Mouse (Mus musculus): Measurements from ENCODE around the gene Sash1. TPM values are rescaled to one million over a fixed set of nuclear protein-coding genes. Genes with fewer than 3 reads are reported as not detected.
"Not testable (repeated sequence)": the region's sequence is repeated elsewhere in the genome, so short reads cannot be mapped to it uniquely, and the experiment has no call there.

The Sash1 gene
- total RNA-seq, 2 experiments from 2014 or later: 53.8 to 63.6 TPM

DNA sequence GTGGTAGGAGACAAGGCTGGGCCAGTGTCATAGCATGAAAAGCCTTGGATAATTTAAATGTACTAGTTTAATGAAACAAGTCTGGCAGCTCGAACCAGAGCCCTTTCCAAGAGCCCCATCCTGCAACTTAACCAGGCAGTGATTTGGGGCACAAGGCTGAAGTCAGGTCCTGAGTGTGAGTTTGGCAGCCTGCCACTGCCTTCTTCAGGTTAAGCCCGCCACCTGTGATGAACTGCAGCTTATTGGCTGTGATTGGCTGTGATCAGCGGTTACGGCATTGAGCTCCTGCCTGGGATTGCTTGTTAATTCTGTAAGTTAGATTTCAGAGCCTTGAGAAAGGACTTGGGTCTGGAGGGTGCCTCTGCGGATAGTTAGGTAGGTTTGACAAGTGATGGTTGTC is 168.7 kb downstream of the Sash1 start:
- intact Hi-C loops (cut with DNase I): loop anchor here (2.0 to 5.0 kb wide), 2 partner anchors 394 to 475 kb away; no protein-coding TSS in a partner anchor
- DNase-seq: no peak

DNA sequence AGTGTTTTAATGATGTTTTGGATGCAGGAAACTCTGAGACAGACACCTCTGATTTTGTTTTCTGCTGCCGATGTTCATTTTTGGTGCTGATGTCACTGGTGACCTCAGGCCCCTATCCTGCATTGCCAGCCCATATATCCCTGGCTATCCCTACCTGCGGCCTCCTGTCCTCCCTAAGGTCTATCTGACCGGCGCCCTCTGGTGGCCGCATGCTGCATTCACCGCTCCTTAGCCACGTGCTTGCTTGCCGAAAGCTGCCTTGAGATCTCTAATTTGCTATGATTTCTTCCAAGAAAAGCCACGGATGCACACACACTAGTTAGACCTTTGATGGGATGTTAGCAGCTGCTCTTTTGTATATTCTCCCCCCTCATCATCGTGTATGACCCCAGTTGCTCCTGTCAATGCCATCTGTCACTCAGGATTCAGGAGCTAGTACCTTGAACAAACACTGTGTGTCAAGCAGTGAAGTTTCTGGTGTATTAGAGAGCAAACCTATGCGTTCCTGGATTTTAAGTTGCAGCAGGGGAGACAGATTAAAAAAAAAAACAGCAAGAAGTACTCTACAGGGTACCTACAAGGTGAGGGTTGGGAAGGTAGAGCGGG is 170.1 kb downstream of the Sash1 start:
- DNase-seq: peak; percentile 77 to 85
- intact Hi-C loops (cut with DNase I): loop anchor here (2.0 to 5.0 kb wide), 3 partner anchors 33 to 473 kb away; no protein-coding TSS in a partner anchor

DNA sequence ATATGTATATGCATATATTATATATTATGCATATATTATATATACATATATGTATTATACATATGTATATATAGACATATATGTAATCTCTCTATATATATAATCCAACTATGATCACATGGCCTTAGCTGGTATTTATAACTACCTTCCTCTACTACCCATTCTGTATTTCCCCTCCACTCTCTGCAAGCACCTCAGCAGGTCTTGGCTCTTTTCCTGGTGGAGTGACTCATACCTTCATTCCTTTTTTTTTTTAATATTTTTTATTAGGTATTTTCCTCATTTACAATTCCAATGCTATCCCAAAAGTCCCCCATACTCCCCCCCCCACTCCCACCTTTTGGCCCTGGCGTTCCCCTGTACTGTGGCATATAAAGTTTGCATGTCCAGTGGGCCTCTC is 189.2 kb downstream of the Sash1 start:
- intact Hi-C loops (cut with DNase I); DNase-seq: not testable (repeated sequence)

DNA sequence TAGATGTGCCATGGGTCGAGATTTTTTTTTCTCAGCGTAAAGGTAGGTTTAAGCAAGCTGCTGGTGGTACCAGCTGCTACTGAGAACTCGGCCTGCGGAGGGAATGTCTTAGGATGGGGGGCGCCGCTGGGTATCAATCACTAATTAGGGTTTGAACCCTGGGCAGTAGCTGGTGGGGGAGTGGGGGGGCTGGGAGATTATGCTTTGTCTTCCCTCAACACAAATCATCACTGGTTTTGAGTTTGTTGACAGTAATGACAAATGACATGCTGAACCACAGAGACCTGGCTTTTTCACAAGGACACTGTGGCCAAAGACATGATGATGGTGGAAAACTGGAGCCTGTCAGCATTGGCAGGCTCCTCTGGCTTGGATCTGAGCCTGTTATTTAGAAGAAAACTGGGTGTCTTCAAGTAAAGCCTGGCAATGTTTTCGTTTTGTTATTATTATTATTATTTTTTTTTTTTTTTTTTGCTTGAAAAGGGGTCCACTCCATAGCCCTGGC is 191.8 kb downstream of the Sash1 start:
- intact Hi-C loops (cut with DNase I): no loop called here
- DNase-seq: no peak

DNA sequence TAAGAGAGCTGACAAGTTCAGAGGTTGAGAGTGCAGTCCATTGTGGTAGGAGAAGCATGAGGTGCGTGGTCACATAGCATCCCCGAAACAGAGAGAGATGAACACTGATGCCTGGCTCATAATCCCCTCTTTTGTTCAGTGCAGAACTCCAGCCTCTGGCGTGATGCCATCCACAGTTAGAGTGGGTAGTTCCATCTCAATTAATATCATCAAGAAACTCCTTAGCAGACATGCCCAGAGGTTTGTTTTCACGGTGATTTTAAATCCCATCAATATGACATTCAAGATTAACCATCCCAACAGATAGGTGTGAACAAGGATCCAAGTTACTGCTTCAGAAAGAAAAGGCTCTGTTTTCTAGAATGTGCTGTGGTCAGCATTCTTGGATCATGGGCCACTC is 192.3 kb downstream of the Sash1 start:
- no peak for DNase-seq
- intact Hi-C loops (cut with DNase I): no loop called here

DNA sequence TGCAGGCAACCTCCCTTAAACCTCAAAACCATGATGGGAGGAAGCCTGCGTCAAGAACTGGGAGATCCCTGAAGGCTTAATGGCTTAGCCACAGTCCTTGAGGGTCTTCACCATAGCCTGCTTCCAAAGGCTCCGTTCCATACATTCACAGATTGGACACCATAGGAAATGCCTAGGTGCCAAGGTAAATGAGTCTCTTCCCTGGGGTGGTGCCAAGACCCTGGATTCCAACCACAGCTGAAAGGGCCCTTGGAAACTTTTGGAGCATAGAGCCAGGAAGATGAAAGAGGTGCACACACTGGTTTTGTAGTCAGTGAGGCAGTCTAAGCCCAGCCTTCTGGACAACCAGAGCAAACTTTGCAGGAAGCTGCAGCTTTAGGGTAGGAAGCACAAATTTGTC is 193.3 kb downstream of the Sash1 start:
- DNase-seq: no peak
- intact Hi-C loops (cut with DNase I): no loop called here

DNA sequence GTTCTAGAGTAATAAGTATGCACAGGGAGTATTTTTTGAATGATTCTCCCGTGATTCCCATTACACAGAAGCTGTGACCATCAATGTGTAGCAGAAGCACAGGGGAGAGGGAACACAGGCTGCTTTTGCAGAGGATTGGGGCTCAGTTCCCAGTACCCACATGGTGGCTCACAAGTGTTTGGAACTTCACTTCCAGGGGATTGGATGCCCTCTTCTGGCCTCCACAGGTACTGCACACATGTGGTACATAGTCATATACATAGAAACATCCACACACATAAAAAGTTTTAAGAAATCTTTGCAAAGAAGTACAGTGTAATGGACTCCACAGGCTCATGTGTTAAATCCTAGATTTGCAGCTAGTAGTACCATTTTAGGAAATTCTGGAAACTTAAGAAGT is 199.7 kb downstream of the Sash1 start:
- DNase-seq: no peak
- intact Hi-C loops (cut with DNase I): no loop called here

DNA sequence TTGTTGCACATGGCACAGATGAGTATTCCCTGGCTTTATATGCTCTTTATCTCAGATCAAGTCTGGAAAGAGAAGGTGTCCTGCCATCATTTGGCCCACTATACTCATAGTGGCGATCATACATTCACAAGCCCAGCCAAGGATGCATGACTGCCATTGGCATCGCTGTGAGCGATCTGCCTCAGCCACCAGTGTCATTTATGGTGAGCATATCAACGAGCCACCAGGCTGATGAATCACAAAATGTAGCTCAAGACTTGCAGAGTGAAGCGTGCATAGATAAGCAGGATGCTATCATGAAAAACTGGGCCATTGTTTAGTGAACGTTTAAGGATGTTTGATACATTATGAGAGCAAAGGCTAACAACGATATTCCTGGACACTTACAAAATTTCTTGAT is 200.6 kb downstream of the Sash1 start:
- no peak for DNase-seq
- intact Hi-C loops (cut with DNase I): no loop called here

DNA sequence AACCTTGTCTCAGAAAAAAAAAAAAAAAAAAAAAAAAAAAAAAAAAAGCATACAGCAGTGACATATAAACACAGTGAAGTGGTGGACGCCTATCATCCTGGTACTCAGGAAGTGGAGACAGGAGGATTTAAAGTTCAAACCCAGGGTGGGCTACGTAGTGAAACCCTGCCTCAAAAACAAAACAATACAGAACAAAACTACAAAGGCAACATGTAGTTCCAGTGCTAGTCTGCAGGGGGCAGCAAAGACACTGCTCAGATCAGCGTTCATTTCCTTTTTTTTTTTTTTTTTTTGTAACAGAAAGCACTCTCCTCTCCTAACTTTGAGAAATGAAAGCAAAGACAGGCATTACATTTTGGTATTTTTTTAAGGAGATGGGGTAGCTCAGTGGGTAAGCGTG is 203.0 kb downstream of the Sash1 start:
- DNase-seq: peak; percentile 54 to 71
- intact Hi-C loops (cut with DNase I): loop anchor here (2.0 kb wide), 2 partner anchors 32 to 360 kb away; no protein-coding TSS in a partner anchor

DNA sequence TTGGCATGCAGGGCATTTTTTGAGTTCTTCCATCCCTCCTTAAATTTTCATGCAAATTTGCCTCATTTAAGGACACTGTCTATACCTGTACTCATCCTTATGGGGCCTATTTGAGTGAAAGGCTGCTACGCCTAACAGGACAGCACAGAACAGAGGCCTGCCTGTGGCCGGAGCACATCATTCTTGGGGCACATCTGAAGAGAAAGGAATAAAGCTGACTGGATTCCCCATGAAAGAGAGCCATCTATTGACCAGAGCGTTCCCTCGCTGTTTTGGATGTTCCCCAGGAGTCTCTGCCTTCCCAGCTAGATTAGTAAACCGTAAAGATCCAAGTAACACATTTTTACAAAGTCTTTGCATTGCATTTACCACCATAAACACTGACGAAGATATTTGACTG is 203.5 kb downstream of the Sash1 start:
- peak in 1 of 2 experiments; percentile 12 for DNase-seq
- intact Hi-C loops (cut with DNase I): loop anchor here (2.0 kb wide), 2 partner anchors 32 to 360 kb away; no protein-coding TSS in a partner anchor

DNA sequence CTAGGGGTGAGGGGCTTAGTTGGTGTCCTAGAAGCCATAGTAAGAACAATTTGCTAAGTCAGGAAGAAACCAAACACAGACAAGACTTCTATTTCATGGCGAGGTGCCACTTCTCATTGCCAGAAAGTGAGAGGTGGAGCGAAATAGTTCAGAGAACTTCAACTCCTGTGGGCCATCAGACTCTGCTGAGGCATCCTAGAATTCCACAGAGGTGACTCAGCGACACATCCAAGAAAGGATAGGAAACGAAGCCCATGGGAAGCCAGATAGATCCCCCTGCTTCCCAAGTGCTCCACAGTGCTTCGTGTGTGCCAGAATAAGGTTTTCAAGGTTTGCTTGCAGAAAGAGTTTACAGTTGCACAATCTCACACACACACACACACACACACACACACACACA is 209.1 kb downstream of the Sash1 start:
- intact Hi-C loops (cut with DNase I): no loop called here
- no peak for DNase-seq

All from heart, postnatal 10 days (tissue).